Mouse (Mus musculus) cerebellum, postnatal 14 days (tissue): ENCODE data around the gene Tmprss12.
"Not testable (repeated sequence)": the region's sequence is repeated elsewhere in the genome, so short reads cannot be mapped to it uniquely, and the experiment has no call there.

Experiments used
- DNase-seq, 2 experiments: peaks; one replicate each; pipeline ENCODE4 v3.0.0; 2021; ENCODE audit warnings: mixed read lengths in 2 of 2

Tmprss12 gene

DNA sequence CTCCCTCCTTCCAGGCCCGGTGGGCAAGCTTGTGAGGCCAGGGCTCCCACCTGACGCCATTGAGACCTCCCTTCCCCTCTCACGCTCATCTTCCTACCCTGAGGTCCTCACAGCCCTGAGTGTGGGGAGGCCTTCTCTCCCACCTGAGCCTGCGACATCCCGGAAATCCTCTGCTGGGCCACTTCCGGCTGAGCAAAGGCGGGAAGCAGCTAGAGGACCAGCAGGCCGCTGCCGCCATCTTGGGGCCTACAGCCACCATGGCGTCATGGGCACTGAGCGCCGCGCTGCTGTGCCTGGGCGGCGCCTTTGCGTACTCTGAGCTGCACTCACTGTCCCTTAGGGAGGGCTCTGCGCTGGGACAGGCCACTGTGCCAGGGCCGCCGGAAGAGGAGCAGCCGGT is at the start of gene Tmprss12:
Gene Tmprss12, plus strand, starts transcription at position 212 of the 400 bp plus-strand sequence.
- DNase-seq, result no peak

GRCm38 (mm10) chr15:100231616-100232525 is 48.8 kb upstream of the Tmprss12 start:
- no peak for DNase-seq

DNA sequence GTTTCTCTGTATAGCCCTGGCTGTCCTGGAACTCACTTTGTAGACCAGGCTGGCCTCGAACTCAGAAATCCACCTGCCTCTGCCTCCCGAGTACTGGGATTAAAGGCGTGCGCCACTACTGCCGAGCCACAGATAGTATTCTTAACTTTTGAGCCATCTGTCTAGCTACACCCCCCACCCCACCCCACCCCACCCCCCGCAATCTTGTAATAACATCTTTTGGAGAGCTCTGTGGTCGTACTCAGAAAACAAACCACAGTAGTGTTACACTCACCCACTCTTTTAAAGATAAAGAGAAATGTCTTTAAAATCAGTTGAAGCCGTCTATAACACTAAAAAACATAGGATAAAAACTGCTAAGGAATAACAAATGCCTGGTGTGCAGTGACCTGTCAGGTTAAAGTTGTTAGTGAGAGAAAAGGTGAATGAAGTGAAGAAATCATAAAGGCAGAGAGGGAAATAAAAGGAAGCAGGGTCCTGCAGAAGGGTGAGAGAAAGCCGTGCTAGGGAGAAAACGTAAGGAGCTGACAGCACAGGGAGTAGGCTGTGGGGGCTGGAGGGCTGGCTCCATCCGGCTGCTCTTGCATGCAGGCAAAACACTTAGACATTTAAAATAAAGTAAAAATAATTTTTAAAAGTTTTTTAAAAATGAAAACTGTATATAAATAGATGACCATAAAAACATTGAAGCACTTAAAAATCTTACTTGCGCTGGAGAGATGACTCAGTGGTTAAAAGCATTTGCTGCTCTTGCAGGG is 45.2 kb upstream of the Tmprss12 start:
- DNase-seq, result no peak

GRCm38 (mm10) chr15:100236952-100237351 is 43.7 kb upstream of the Tmprss12 start:
- no peak for DNase-seq

DNA sequence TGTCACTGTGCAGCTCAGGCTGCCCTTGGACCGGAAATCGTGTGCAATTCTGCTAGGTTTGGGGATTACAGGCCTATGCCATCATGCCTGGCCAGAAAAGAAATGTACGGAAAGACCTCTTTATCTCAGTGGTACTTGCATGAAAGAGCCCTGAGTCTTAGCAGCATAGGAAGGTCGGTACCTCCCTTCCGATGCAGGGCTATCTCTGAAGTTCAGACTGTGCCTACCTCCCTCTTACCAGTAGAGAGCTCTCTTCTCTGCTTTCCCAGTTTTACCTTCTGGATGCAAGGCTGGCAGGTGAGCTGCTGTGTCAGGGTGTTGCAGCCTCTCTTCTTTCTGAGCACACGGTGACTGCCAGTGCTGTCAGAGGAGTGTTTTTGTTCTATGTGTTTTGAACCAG is 38.9 kb upstream of the Tmprss12 start:
- no peak for DNase-seq

DNA sequence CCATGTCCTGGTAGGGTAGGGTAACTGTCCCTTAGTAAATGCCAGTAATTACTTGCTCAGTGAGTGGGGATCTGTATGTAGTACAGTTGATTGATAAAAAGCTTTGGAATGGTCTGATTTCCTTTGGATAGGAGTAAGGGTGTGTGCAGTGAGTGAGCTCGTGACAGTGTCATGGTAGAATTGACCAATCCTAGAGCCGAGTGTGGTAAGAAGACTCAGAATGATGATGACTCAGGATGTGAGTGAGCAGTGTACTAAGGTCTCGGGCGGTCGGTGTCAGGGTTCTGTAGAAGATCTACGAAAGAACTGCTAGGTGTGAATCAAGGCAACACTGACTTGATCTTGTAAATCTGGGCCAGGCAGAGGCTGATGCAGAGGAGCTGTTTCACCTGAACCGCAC is 34.7 kb upstream of the Tmprss12 start:
- DNase-seq, result no peak

DNA sequence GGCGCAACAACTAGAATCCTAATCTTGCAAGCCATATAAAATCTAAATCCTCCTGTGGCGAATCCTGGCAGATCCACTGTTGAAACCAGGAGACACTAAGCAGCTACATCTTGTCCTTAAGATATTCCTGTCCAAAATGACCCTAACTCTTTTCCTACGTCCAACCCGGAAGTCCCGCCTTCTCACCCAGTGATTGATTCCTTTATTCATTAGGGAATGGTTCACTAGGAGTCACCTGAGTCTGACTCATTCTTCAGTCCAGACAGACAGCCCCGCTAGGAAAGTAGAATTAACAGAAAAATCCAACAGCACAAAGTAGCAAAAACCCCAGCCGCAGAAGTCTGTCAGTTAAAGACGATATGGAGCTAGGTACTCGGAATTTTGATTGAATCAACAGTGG is 33.3 kb upstream of the Tmprss12 start:
- DNase-seq, result no peak

DNA sequence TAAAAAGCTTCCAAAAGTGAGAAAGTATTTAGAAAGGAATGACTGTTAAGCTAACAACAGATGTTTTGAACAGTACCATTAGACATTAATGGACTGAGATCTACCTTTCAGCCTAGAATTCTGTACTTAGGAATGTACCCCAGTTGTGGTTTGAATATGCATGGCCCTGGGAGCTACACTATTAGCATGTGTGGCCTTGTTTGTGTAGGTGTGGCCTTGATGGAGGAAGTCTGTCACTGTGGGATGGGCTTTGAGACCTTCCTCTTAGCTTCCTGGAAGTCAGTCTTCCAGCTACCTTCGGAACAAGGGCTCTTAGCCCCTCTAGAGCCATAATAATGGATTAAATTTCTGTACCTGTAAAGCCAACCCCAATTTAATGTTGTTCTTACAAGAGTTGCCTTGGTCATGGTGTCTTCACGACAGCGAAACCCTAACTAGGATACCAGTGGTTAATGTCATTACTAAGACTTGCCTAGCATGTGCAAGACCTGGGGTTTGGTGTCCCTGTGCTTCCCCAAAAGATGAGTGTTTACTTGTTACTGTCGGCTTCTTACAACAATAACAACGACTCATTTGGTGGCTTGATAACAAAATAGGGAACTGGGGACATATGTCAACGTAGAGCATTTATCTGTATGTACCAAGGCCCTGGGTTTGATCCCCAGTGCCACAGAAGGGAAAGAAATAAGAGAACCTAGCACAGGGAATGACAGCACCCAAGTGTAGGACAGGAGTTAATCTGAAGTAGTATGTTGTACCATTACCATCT is 31.8 kb upstream of the Tmprss12 start:
- no peak for DNase-seq

- DNase-seq, result no peak
Observed at GRCm38 (mm10) chr15:100251153-100251780, 29.4 kb upstream of the Tmprss12 start.

DNA sequence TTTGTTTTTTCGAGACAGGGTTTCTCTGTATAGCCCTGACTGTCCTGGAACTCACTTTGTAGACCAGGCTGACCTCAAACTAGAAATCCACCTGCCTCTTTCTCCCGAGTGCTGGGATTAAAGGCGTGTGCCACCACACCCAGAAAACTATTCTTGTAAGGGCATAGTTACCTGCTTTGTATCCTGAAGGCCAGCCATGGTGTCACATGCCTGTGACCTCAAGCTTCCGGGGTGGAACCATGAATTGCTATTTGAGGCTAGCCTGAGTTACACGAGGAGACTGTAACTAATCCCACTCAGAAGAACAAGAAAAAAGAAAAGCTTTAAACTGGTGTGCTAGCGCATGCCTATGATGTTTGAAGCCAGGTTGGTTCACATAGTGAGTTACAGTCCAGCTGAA is 24.3 kb upstream of the Tmprss12 start:
- no peak for DNase-seq

GRCm38 (mm10) chr15:100257305-100257704 is 23.3 kb upstream of the Tmprss12 start:
- DNase-seq, result no peak

DNA sequence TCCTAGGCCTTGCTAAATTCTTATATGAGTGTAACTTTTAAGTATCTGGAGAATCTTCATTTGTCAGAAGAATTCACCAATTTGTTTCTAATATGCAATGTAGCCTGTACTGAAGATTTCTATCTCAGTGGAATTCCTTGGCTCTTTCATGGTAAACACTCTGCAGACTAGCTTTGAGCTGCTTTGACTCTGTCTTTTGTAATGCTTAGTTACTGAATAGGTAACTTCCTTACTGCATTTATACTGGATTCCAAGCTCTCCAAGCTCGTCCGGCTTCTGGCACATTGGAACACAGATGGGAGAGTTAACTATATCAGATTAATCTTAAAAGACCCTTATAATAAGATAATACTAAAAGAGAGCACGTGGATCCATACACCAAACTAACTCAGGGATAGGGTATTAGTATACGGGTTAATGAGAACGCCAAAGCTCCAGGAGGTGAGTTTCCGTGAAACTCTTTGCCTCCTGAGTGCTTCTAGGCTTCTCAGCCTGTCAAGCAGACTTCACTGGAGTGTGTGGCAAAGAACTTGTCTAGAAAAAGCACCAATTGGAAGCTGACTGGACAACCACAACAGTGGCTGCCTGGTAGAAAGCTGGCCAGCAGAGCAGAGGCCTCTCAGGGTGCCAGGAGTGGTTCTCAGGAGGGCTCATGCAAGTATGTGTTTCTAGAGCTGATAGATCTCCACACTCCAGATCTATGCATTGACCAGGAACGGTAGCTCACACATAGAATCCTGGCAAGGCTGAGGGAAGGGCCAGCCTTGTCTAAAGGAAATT is 21.8 kb upstream of the Tmprss12 start:
- DNase-seq, result no peak

DNA sequence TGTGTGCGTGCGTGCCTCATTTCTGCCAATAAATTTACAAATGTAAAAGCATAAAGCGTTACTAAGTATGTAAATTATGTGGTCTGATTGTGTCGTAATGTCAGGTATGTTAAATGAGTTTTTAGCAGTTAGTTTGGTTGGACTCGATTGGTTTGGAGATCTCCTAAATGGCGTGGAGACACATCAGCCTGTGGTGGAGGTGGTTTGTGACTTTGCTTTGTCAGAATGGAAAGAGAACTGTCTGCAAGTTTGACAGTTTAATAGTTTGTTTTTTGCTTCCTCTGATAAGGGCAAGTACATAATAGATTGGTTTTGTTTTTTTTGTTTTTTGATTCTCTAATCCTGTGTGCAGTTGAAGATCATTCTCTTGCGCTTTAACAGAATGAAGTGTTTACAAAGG is 20.3 kb upstream of the Tmprss12 start:
- DNase-seq, result not testable (repeated sequence)

- DNase-seq, result peak; percentile 29 to 47
Observed at GRCm38 (mm10) chr15:100263246-100263905, 17.3 kb upstream of the Tmprss12 start.

- DNase-seq, result no peak
Observed at GRCm38 (mm10) chr15:100265586-100266325, 14.9 kb upstream of the Tmprss12 start.

DNA sequence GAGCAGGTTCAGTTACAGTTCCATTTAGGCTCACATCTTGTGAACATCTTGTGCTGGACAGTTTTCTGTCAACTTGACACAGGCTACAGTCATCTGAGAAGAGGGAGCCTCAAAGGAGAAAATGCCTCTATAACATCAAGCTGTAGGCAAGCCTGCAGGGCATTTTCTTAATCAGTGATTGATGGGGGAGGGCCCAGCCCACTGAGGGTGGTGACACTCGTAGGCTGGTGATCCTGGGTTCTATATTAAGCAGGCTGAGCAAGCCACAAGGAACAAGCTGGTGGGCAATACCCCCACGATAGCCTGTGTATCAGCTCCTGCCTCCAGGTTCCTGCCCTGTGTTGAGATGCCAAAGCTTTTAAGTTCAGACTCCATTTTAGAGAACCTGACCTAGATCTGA is 11.7 kb upstream of the Tmprss12 start:
- DNase-seq, result no peak

DNA sequence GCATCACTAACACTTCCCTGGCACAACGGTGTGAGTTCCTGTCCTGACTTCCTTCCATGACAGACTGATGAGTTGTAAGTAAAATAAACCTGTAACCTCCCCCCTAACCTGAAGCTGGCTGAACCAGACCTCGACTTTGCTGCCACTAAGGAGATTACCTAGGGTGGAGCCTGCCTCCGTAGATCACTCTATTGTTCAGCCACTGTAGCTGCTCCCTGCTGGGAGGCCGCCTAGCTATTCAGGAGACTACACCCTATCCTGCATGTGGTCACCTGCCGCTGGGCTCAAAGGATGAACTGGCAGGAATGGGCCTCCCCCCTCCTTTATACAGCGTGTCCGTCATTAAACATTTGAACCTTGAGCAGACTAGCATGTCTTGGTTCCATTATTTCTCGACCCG is 10.9 kb upstream of the Tmprss12 start:
- no peak for DNase-seq

DNA sequence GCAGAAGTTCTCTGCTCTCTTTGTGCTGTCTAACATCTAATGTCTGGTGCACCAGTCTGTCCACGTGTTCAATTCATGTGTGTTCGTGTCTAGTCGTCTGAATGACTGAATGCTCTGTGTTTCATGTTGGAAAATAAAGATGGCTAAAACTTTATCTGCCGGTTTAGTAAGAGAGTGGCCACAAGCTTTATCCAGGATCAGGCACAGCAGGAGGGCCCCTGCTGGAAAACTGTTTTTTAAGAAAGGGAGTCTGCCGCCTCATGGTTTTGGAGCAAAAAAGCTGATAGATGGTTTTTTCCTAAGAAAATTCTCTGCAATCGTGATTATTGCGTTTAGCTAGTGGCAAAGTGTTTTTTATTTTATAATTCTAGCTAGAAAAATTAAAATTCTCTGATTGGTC is 10.0 kb upstream of the Tmprss12 start:
- not testable (repeated sequence) for DNase-seq

DNA sequence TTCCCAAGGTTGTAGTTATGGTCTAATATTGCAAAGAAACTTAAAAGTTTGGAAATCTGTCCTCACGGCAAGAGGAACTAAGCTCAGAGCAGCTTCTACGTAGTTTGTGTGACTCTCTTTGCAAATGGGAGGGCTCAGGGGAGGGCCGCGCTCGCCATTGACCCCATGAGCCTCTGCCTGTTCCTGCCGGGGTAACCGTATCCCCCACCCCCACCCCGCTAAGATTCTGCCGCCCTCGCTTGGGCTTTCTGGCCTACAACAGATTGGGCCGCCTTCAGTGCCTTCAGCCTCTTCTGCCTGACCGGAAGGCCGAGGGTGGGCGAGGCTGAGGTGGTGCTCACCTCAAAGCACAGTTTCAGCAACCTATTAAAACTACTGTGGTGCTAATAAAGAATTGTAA is 9.2 kb upstream of the Tmprss12 start:
- DNase-seq, result no peak

DNA sequence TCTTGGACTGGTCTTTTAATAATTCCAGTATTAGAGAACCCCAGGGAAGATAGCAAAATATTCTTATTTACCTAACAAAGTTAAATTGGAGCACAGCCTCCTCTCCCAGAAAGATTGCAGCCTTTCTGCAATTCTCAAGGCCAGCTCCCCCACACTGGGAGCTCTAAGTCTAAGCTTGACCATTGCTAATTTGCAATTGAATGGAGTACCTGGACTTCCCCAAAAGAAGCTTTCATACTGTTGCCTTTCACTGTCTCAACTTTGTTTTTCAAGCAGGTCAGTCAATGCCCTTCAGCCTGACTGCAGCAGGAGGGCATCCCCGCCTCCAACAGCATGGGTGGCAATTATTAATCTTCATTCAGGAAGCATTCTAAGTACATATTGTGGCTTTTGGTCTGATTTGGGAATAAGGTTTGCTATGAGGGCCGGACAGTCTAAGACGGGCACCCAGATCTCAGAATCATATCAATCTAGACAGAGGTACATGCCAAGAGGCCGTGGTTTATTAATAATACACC is 6.8 kb upstream of the Tmprss12 start:
- DNase-seq, result not testable (repeated sequence)
